Mouse (Mus musculus) ES-Bruce4 (cell line): ENCODE data around the gene Tbc1d1.

Source experiments
- CTCF ChIP-seq: IDR thresholded peaks from one replicate; pipeline ENCODE4 v1.8.1; 2011; ENCODE audit warnings: low read depth, low read length
- EP300 ChIP-seq: IDR thresholded peaks from 2 replicates; pipeline ENCODE4 v1.6.1; 2011; ENCODE audit warnings: low read depth, low read length; ENCODE audit not compliant: insufficient read depth
- POLR2A ChIP-seq: IDR thresholded peaks from one replicate; pipeline ENCODE4 v1.8.1; 2011; ENCODE audit warnings: low read length; ENCODE audit not compliant: insufficient read depth

GRCm38 (mm10) chr5:64360147-64360875, 204.2 kb downstream of the Tbc1d1 start:
- TF ChIP-seq POLR2A (no peak), CTCF (no peak), EP300 (no peak)
